Mouse (Mus musculus) stomach, embryonic 16.5 days (tissue): ENCODE measurements at regions not wholly inside any gene's neighbourhood (a gene's known extent, or its start where the extent isn't known, plus 50 kb on each side); places are given as distances from the start of the nearest gene placed in this dataset.

Source experiments
- ATAC-seq: fragments of 200-750 bp; cut with Nextera tagmentation; 2 replicates; pipeline ENCODE4 v1.8.0; 2017; ENCODE audit warnings: moderate number of reproducible peaks, moderate TSS enrichment; ENCODE audit not compliant: insufficient read depth, low FRiP score
- H3K27ac ChIP-seq: fragments of 300-500 bp; sonication (generic); 2 replicates; pipeline ENCODE4 v1.5.1; 2014; ENCODE audit warnings: low read length
- H3K27me3 ChIP-seq: fragments of 300-500 bp; sonication (generic); 2 replicates; pipeline ENCODE4 v1.6.1; 2014; ENCODE audit warnings: low read length, control low read depth, mixed read lengths; ENCODE audit not compliant: control insufficient read depth, insufficient read depth
- H3K36me3 ChIP-seq: fragments of 300-500 bp; sonication (generic); 2 replicates; pipeline ENCODE4 v1.6.1; 2014; ENCODE audit warnings: low read length; ENCODE audit not compliant: control insufficient read depth, insufficient read depth
- H3K4me1 ChIP-seq: fragments of 300-500 bp; sonication (generic); 2 replicates; pipeline ENCODE4 v1.6.1; 2014; ENCODE audit warnings: low read length, control low read depth, mixed read lengths; ENCODE audit not compliant: control insufficient read depth, insufficient read depth
- H3K4me2 ChIP-seq: fragments of 300-500 bp; sonication (generic); 2 replicates; pipeline ENCODE4 v1.6.1; 2014; ENCODE audit warnings: low read depth, low read length, mixed read lengths
- H3K4me3 ChIP-seq: fragments of 300-500 bp; sonication (generic); replicated peaks from 2 replicates; pipeline ENCODE4 v1.5.1; 2014; ENCODE audit warnings: mild to moderate bottlenecking, low read length
- H3K9ac ChIP-seq: fragments of 300-500 bp; sonication (generic); 2 replicates; pipeline ENCODE4 v1.6.1; 2014; ENCODE audit warnings: low read length
- H3K9me3 ChIP-seq: fragments of 300-500 bp; sonication (generic); replicated peaks from 2 replicates; pipeline ENCODE4 v1.6.1; 2016; ENCODE audit warnings: low read length, control low read depth; ENCODE audit not compliant: control insufficient read depth
- WGBS: fragments of 180-500 bp; shearing (Covaris S2); extraction: QIAGEN DNeasy Blood & Tissue Kit; methylation state at CpG from one replicate; pipeline ENCODE4 v1.1.7; 2014; 5-methylcytosine and 5-hydroxymethylcytosine counted together

DNA sequence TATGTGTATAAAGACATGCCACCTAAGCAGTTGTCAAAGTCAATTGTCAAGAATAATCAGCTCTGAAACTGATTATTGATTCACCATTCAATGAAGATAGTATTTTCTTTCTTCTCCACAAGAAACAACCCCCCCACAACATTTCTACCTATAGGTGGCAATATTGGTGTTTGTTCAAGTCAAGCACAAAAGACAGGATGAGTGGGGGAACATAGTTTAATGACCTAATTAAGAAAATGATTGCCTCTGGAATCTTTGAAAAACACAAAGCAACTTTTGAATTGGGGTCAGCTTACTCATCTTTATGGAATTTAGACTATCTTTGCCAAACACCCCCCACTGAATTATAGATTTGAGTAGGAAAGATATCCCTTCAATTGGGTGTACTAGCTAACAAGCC, 194.8 kb upstream of the Emcn start:
- Histone ChIP-seq H3K9me3 (no peaks in the 10 kb centered on the region), H3K36me3 (no peaks in the 10 kb centered on the region), H3K4me1 (no peaks in the 10 kb centered on the region), H3K4me2 (no peak overlapping the region), H3K27ac (no peak overlapping the region), H3K4me3 (no peak overlapping the region), H3K9ac (no peak overlapping the region), H3K27me3 (no peaks in the 10 kb centered on the region)
- no peak for ATAC-seq

DNA sequence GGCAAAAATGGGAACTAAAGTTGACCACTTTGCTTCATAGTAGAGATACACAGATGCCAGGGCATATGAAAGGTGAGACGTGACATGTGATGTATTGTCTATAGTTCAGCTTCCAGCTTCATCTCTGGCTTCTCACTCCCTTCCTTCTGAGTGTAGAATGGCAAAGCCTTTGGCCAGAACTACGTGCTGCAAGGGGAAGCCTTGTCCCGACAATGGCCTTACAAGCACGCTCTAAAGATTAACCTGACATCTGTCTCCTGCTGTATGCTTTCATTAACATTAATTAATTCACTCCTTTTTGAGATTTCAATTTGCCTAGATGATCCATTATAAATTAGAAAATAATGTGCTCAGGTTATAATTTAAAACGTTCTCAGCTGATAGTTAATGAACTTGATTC, 193.5 kb upstream of the Emcn start:
- Histone ChIP-seq H3K4me1 (no peaks in the 10 kb centered on the region), H3K27me3 (no peaks in the 10 kb centered on the region), H3K27ac (no peak overlapping the region), H3K4me2 (no peak overlapping the region), H3K36me3 (no peaks in the 10 kb centered on the region), H3K9ac (no peak overlapping the region), H3K9me3 (no peaks in the 10 kb centered on the region), H3K4me3 (no peak overlapping the region)
- WGBS = 76% methylated on average over 5 of the region's 5 CpGs
- no peak for ATAC-seq

DNA sequence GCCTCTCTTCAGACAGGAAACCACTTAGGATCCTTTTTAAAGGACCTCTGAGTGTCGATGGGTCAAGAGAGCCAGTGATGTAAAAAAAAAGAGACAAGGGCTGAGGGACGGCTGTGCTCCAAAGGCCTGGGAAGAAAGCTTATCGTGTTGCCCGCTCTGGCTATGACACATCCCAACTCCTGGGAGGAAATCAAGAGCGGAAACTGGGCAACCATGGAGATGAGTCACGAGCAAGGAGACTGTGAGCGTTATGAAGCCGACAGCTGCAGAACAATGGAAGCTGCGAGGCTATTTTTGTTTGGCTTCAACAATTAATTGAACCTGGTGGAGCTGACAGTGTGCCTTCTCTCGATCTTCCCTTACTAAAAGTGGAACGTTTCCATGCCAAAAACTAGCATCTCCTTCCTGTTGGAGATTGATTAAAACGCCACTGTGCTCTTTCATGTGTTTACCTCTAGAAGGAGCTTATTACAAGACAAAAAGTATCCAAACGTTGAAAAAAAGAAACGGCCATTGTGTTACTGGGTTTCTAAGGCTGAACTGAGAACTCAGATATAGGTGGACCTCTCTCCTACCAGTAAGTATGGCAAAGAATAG, 190.4 kb upstream of the Emcn start:
- Histone ChIP-seq H3K27ac (no peak overlapping the region), H3K4me3 (no peak overlapping the region), H3K9ac (no peak overlapping the region), H3K36me3 (no peaks in the 10 kb centered on the region), H3K27me3 (no peaks in the 10 kb centered on the region), H3K4me1 (no peaks in the 10 kb centered on the region), H3K9me3 (no peaks in the 10 kb centered on the region), H3K4me2 (no peak overlapping the region)
- 60% methylated on average over 14 of the region's 14 CpGs for WGBS
- no peak for ATAC-seq

DNA sequence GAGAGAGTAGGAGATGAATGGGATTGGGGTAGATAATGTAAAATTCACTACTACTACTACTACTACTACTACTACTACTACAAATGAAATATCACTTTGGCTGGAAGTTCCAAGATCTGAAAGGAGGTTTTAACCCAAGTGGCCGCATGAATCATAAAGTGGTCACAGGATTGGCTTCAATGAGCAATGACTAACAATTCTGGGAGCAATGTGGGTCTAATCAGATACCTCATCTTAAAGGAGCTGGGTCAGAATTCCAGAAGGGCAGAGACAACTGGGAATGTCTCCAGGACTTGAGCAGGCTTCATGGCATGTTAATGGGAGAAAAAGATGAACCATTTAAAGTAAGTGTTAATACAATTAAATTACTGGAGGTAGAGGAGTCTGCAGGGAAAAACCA, 189.4 kb upstream of the Emcn start:
- Histone ChIP-seq H3K36me3 (no peaks in the 10 kb centered on the region), H3K9ac (no peak overlapping the region), H3K27ac (no peak overlapping the region), H3K4me3 (no peak overlapping the region), H3K9me3 (no peaks in the 10 kb centered on the region), H3K4me1 (0 out of 2 replicates have a peak, but pooled peaks cover 3% of the 10 kb centered on the region), H3K27me3 (no peaks in the 10 kb centered on the region), H3K4me2 (no peak overlapping the region)
- ATAC-seq = no peak
- 92% methylated on average over 1 of the region's 1 CpGs for WGBS

DNA sequence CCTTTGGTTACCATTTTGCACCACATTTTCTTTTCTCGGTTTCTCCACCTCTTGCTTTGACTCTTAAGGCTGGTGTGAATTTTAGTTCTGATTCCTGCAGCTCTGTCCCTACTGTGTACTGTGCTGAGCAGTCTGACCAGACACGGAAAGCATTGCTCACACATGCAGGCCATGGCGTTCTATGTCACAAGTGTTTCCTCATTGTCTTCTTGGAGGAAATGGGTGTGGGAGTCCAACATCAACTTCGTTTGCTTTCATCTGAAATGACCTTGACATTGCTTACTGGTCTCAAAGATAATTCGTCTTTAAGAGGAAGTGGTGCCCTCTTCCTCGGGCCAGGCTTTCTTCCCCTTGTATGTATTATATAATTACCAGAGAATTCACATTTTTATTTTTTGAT, 187.6 kb upstream of the Emcn start:
- Histone ChIP-seq H3K27me3 (no peaks in the 10 kb centered on the region), H3K36me3 (no peaks in the 10 kb centered on the region), H3K4me2 (no peak overlapping the region), H3K9me3 (no peaks in the 10 kb centered on the region), H3K4me3 (no peak overlapping the region), H3K4me1 (0 out of 2 replicates have a peak, but pooled peaks cover 6% of the 10 kb centered on the region), H3K27ac (no peak overlapping the region), H3K9ac (no peak overlapping the region)
- WGBS = 60% methylated on average over 6 of the region's 6 CpGs
- no peak for ATAC-seq

DNA sequence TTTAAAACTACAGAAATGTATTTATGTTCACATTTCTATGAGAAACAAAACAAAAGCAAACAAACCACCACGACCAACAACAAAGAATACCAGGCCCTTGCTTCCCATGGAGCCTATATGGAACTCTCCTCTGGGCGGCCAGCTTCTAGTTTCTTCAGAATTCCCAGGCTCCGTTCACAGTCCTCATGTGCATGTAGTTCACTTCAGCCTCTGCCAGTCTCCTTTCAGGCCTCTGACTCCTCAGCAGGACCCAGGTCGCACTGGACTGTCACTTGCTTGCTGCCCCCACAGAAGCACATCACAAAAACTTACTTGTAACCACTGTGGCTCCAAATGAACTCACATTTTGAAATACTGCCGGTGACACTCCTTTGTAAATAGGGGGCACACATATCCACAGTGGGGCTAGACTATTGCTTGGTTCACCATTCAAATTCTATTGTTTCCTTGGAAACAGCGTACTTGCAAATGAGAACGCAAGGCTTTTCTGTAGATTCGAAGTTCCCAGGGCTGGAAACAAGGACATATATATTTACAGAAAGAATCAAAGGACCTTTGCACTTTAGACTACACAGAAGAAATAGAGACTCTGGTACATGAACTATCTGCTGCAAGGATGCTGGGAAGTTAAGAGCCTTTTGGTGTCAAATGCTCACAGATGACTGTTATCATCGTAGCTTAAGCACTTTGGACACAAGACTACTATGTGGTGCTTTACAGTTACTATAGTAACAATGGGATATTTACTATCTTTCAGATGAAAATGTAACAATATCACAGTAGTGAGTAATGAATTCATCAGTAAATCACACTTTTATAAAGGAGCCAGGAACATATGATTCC, 186.4 kb upstream of the Emcn start:
- Histone ChIP-seq H3K27me3 (no peaks in the 10 kb centered on the region), H3K4me2 (no peak overlapping the region), H3K4me1 (0 out of 2 replicates have a peak, but pooled peaks cover 6% of the 10 kb centered on the region), H3K36me3 (no peaks in the 10 kb centered on the region), H3K27ac (no peak overlapping the region), H3K4me3 (no peak overlapping the region), H3K9me3 (no peaks in the 10 kb centered on the region), H3K9ac (no peak overlapping the region)
- WGBS = 79% methylated on average over 9 of the region's 9 CpGs
- no peak for ATAC-seq

DNA sequence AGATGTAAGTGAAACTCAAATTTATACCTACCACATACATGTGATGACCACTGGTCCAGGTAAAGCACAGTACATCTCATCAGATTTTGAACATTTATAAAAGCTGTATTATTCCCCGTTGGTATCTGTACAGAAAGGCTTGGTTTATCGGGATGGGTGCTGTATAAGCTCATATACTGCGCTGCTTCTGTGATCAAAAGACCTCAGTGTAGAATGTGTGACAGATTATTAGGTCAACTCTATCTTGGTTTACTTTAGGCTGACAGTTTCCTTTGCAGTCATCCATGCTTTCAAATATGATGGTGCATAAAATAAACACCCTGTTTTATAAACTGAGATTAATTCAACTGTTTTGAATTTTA, 185.8 kb upstream of the Emcn start:
- Histone ChIP-seq H3K27me3 (no peaks in the 10 kb centered on the region), H3K4me1 (0 out of 2 replicates have a peak, but pooled peaks cover 6% of the 10 kb centered on the region), H3K9ac (no peak overlapping the region), H3K27ac (no peak overlapping the region), H3K4me2 (no peak overlapping the region), H3K4me3 (no peak overlapping the region), H3K9me3 (no peaks in the 10 kb centered on the region), H3K36me3 (no peaks in the 10 kb centered on the region)
- WGBS = 63% methylated on average over 3 of the region's 3 CpGs
- no peak for ATAC-seq

DNA sequence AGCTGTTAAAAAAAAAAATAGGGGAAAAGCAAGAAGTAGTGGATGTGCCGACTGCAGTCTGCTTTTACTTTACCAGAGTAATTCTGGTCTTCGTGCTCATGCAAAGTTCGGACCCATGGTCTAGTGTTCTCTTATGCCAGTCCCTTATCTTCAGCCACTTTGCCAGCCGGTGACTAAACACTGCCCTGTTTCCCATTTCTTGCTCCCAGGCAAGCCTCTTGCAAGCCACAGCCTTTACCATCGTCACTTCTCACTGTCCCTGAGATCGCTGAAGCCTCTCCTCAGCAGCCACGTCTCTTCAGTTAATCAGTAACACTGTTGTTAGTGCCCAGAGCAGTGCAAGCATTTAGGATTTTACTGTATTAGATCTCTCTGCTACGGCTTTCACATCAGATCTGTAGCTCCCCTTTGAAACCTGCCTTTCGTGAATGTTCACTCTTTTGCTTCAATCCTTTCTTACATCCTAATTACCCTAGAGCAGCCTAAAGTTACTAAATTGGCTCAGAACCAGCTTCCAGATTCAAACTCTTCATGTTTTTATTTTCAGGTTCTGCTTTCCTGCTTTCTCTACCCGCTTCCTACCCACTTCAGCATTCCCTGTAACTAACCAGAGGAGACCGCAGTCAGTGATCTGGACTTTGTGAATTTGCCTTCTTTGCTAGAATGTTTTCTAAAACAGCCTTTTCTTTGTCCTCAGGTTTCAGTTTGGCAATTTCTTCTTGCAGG, 184.5 kb upstream of the Emcn start:
- ATAC-seq = no peak
- peak overlapping the region; percentile 34; the same call in 1 of the 2 replicates for H3K4me2 ChIP-seq
- H3K9me3 ChIP-seq = no peaks in the 10 kb centered on the region
- H3K4me1 ChIP-seq = 0 out of 2 replicates have a peak, but pooled peaks cover 6% of the 10 kb centered on the region
- H3K9ac ChIP-seq = no peak overlapping the region; the same call in 1 of the 2 replicates
- no peak overlapping the region for H3K4me3 ChIP-seq
- no peaks in the 10 kb centered on the region for H3K36me3 ChIP-seq
- no peaks in the 10 kb centered on the region for H3K27me3 ChIP-seq
- H3K27ac ChIP-seq = no peak overlapping the region
- WGBS = 60% methylated on average over 11 of the region's 11 CpGs

DNA sequence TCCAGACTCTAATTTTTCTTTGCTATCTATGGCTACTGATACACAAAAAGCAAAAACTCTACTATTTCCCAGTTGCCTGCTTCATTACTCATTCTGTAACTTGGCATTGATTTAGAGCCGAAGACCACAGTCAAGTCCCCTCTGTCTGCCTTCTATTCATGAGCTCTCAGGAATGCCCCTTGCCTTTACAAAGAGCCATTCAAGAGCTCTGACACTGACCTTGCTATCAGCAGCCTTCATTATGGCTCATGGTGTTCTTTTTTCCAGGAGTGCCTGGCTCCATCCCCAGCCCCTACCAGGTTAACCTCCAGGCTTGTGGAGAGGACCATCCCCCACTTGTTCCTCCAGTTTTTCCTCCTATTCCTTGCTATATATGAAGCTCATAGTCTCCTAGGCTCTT, 151.8 kb upstream of the Emcn start:
- Histone ChIP-seq H3K27ac (no peak overlapping the region), H3K27me3 (no peaks in the 10 kb centered on the region), H3K9me3 (no peaks in the 10 kb centered on the region), H3K4me3 (no peak overlapping the region), H3K4me1 (no peaks in the 10 kb centered on the region), H3K36me3 (no peaks in the 10 kb centered on the region), H3K9ac (no peak overlapping the region), H3K4me2 (no peak overlapping the region)
- no peak for ATAC-seq
- 70% methylated on average over 1 of the region's 1 CpGs for WGBS
